Mouse (Mus musculus): ENCODE measurements around the gene Flt3. TPM values are rescaled to one million over a fixed set of nuclear protein-coding genes. Genes with fewer than 3 reads are reported as not detected.

Flt3 gene
- total RNA-seq, 2 experiments from 2014 or later: 0.08 to 0.10 TPM

DNA sequence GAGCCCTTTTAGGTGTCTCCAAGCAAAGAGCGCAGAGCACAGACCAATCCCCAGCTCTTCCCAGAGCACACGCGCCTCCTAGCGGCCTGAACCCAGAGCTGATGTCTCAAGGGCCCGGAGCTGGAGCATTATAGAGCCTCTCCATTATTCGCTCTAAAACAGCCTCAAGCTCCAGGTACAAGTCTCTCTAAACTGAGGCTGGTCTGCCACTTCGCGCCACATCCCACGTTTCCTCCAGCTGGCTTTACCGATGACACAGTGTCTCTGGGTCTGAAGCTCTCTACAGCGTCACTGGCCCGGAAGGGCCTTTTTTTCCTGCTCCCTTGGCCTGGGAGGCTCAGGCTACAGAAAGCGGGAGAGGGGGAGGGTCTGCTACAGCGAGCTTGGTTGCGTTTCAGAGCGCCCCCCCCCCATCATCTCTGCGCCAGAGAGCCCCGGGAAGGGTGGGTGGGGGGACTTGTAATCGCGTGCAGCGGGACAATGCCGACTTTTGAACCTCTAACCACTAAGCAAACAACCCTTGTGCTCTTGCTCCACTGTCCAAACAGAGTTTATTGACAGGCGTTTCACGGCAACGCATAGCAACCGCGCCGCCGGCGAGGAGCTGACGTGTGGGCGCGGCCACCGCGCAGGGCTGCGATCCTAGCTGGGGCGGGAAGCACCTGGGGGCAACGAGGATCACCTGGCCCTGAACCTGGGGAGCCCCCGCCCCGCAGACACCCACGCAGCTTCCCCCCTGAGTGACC is 100.9 kb downstream of the Flt3 start:
- no peak for DNase-seq (ENCODE audit: low spot score)
- intact Hi-C loops (cut with DNase I): no loop called here

DNA sequence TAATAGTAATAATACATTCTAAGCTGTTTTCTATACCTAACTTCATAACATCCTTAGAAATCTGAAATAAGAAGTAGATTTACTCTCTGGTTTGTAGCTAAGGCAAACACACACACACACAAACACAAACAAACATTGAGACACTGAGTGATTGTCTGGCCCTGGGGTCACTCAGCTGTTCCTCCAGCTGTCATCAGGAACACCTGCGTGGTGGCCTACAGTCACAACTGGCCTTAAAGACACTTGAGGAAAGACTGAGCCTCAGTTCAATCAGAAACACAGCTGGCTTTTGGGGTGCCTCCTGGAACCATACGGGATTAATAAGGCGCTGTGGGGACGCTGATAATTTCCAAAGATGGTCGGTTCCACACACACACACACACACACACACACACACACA is 103.0 kb downstream of the Flt3 start:
- intact Hi-C loops (cut with DNase I): no loop called here
- DNase-seq (ENCODE audit: low spot score): no peak

DNA sequence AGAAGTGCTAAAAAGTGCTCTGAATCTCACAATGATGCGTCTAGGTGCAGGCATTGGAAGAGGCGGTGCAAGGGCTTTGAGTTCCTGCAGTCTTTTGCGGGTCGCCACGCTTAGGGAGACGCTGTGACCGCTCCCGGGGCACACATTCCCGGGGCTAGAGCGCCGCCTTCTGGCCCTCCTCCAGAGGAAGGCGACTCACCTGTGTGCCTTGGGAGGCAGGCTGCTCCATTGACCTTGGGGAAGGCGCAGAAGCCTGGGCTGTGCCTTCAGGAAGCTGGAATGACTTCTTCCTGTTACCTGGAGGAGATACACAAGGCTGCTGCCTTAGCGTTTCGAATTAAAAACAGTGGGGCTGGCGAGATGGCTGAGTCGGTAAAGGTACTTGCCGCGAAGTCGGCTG is 106.2 kb downstream of the Flt3 start:
- no peak for DNase-seq (ENCODE audit: low spot score)
- intact Hi-C loops (cut with DNase I): no loop called here

DNA sequence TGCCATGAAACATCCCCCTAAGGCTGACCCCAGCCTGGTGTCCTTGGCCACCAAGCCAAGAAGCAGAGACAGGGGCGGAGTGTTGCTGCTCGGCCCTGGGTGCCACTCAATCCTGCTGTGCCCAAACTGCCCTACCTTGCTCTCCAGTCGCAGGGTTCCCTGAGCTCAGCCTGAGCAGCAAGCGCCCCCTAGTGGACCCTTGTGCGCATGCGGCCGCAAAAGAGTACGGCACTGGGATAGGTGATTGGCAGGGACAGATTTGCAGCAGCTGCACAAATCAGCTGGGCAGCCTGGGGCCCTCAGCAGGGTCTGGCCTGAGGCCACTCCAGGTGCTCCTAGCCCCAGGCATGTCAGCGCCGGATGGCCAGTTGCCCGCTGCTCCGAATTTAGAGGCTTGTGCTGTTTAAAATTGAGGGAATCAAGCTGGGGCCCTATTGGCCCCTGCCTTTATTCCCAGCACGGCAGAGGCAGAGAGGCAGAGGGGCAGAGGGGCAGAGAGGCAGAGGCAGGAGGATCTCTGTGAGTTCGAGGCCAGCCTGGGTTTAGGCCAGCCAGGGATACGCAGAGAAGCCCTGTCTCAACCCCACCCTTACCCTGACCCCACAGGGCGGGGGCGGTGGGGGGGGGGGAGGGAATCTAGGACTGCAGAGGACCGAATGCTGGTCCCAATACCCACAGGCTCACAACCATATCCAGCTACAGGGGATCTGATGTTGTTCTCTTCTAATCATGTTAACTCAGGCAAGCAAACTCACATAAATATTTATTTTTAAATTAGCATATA is 107.0 kb downstream of the Flt3 start:
- DNase-seq (ENCODE audit: low spot score): no peak
- intact Hi-C loops (cut with DNase I): no loop called here

DNA sequence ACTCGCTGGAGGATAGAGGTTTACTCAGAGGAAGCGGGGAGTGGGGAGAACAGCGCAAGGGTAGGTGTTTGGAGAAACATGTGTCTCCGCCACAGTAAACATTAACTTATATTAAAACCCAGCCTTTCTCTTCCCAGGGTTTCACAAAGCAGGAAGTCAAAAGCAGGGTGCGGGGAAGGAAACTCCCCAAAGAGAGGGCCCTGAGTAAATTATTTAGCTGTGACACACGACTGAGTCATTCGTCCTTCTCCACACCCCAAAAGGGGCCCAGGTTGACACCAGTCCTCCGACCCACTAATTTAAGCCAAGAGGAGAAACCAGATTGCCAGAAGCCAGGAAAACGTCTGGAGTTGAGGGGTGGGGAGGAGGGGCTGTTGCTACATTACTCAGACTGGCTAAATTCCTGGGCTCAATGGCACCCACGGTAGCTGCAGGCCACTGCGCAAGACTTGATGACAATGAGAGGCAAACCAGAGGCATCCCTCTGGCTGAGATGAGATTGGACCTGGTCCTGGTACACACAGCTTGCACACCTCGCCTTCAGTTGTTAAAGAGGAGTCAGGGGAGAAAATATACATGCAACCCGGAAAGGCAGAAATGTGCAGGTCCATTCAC is 107.7 kb downstream of the Flt3 start:
- intact Hi-C loops (cut with DNase I): no loop called here
- no peak for DNase-seq (ENCODE audit: low spot score)

DNA sequence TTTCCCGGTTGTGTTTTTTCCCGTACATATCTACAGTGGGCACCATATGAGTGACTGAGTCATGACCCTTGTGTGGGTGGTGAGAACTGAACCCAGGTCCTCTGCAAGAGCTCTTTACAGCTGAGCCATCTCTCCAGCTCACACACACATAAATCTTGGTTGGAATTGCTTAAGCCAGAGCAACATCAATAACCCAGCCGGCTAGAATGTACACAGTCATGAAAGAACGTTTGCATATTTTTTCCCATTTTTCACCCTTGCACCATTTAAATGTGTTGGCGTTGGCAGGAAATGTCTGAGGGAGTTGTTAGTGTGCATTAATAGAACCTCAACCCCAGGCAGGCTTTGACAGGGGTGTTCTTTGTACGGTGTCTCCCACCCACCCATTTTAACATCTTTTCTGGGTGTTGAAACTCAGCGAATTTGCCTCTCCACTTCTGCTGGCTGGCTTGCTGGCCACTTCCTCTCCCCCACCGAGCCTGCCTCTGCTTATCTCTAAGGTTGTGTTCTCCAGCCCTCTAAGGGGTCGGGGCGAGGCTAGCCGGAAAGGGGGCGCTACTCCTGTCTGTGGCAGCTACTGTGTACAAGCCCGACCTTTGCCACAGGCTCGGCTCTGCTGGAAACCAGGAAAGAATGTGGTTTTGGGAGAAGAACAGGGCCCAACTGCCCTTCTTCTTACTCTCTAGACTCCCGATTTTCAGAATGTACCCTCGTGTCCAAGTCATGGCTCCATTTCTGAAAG is 108.4 kb downstream of the Flt3 start:
- intact Hi-C loops (cut with DNase I): no loop called here
- no peak for DNase-seq (ENCODE audit: low spot score)

DNA sequence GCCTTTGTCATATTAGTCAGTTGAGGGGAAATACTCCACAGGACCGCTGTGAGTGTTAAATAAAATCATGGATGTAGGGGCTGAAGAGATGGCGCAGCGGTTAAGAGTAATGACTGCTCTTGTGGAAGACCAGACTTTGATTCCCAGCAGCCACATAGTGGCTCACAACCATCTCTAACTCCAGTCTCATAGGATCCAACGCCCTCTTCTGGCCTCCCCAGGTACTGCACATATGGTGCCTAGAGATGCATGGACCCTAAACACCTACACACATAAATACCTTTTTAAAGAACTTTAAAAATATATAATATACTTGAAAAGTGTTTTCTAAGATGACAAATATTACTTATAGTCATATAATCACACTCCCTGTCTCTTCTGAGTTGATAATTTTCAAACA is 115.9 kb downstream of the Flt3 start:
- intact Hi-C loops (cut with DNase I): no loop called here
- DNase-seq (ENCODE audit: low spot score): no peak

Small RNA genes within 50 kb of the gene (microRNA-seq; reads per million reads assigned to microRNA genes)
- gene Mir7k: not detected

Other genes with a start within 250 kb of the Flt3 start
- gene Gsx1, start 211.8 kb downstream of the Flt3 start, total RNA-seq (2021): not detected
- gene Pdx1, start 130.5 kb downstream of the Flt3 start, total RNA-seq (2021): not detected
- gene Cdx2, start 93.2 kb downstream of the Flt3 start, total RNA-seq (2021): not detected
- not detected for gene Urad, start 78.0 kb downstream of the Flt3 start, total RNA-seq (2021)
- 10 to 100 TPM; 29.5 to 34.1 TPM for gene Pan3, start 29.7 kb upstream of the Flt3 start, total RNA-seq (2021)

Measured in heart, postnatal 25 days (tissue).